Mouse (Mus musculus) embryonic facial prominence, embryonic 11.5 days (tissue): ENCODE results near the gene Ppp1r3d. TPM values are rescaled to one million over a fixed set of nuclear protein-coding genes. Genes with fewer than 3 reads are reported as not detected.

Experiments used
- polyA plus RNA-seq: library from polyadenylated mRNA; unstranded; fragments of >200 nt; fragmentation: Nextera tagmentation; extraction: Ambion mirVana; gene quantifications from 2 replicates; pipeline ENCODE4 v1.2.1, GENCODE M21; 2014

Gene Ppp1r3d
- polyA plus RNA-seq, 1 experiment from 2014 or later, result 3.8 TPM

Other genes with a start within 250 kb of the Ppp1r3d start
- 0.06 and 0.07 TPM in 2 replicates for gene Sycp2, start 6.8 kb downstream of the Ppp1r3d start, polyA plus RNA-seq
- 4.8 and 5.5 TPM in 2 replicates for gene Fam217b, start 52 bp upstream of the Ppp1r3d start, polyA plus RNA-seq
- gene Cdh26, start 16.1 kb upstream of the Ppp1r3d start, polyA plus RNA-seq, result 0.45 and 0.63 TPM in 2 replicates